Mouse (Mus musculus) intestine, postnatal 0 days (tissue): ENCODE data around the gene Ptk7. TPM values are rescaled to one million over a fixed set of nuclear protein-coding genes. Genes with fewer than 3 reads are reported as not detected.

Source experiments
- ATAC-seq: fragments of 200-750 bp; cut with Nextera tagmentation; 2 replicates; pipeline ENCODE4 v1.8.0; 2017; ENCODE audit warnings: mild to moderate bottlenecking, moderate TSS enrichment, moderate library complexity
- H3K27ac ChIP-seq: fragments of 300-500 bp; sonication (generic); 2 replicates; pipeline ENCODE4 v1.5.1; 2014; ENCODE audit warnings: mild to moderate bottlenecking, low read depth, low read length, moderate library complexity
- H3K27me3 ChIP-seq: fragments of 300-500 bp; sonication (generic); replicated peaks from 2 replicates; pipeline ENCODE4 v1.6.1; 2014; ENCODE audit warnings: low read length, mixed read lengths; ENCODE audit not compliant: control insufficient read depth, insufficient read depth
- H3K36me3 ChIP-seq: fragments of 300-500 bp; sonication (generic); 2 replicates; pipeline ENCODE4 v1.6.1; 2014; ENCODE audit warnings: mild to moderate bottlenecking, moderate library complexity; ENCODE audit not compliant: control insufficient read depth, insufficient read depth
- H3K4me1 ChIP-seq: fragments of 300-500 bp; sonication (generic); replicated peaks from 2 replicates; pipeline ENCODE4 v1.6.1; 2014; ENCODE audit warnings: antibody characterized with exemption, low read length, mixed read lengths; ENCODE audit not compliant: control insufficient read depth, insufficient read depth
- H3K4me2 ChIP-seq: fragments of 300-500 bp; sonication (generic); replicated peaks from 2 replicates; pipeline ENCODE4 v1.6.1; 2014; ENCODE audit warnings: low read depth, mild to moderate bottlenecking, moderate library complexity
- H3K4me3 ChIP-seq: fragments of 300-500 bp; sonication (generic); 2 replicates; pipeline ENCODE4 v1.5.1; 2014; ENCODE audit warnings: low read depth, low read length
- H3K9ac ChIP-seq: fragments of 300-500 bp; sonication (generic); 2 replicates; pipeline ENCODE4 v1.6.1; 2014; ENCODE audit warnings: mild to moderate bottlenecking, low read depth, low read length
- H3K9me3 ChIP-seq: fragments of 300-500 bp; sonication (generic); 2 replicates; pipeline ENCODE4 v1.6.1; 2016; ENCODE audit warnings: mixed run types; ENCODE audit not compliant: control insufficient read depth
- CTCF ChIP-seq: sonication (generic); IDR thresholded peaks from 2 replicates; pipeline ENCODE4 v1.5.1; 2016; ENCODE audit warnings: low read depth, mild to moderate bottlenecking, control low read depth, antibody characterized with exemption, moderate library complexity
- WGBS: fragments of 180-500 bp; shearing (Covaris S2); extraction: QIAGEN DNeasy Blood & Tissue Kit; methylation state at CpG from one replicate; pipeline ENCODE4 v1.1.7; 2014; 5-methylcytosine and 5-hydroxymethylcytosine counted together
- polyA plus RNA-seq: library from polyadenylated mRNA; unstranded; fragments of >200 nt; fragmentation: Nextera tagmentation; extraction: Ambion mirVana; gene quantifications from 2 replicates; pipeline ENCODE4 v1.2.1, GENCODE M21; 2015

Ptk7 gene
- polyA plus RNA-seq, 1 experiment from 2014 or later: 14.7 TPM

- TF ChIP-seq CTCF: no peak
- H3K4me2 ChIP-seq: no peak overlapping the region
- H3K27me3 ChIP-seq: no peaks in the 10 kb centered on the region
- H3K9ac ChIP-seq: no peak overlapping the region
- WGBS: 74% methylated on average over 5 of the region's 5 CpGs
- H3K4me3 ChIP-seq: no peak overlapping the region
- H3K36me3 ChIP-seq: no peaks in the 10 kb centered on the region
- no peak for ATAC-seq
- no peaks in the 10 kb centered on the region for H3K9me3 ChIP-seq
- H3K27ac ChIP-seq: no peak overlapping the region
- H3K4me1 ChIP-seq: peaks cover 3% of the 10 kb centered on the region; the same call in 1 of the 2 replicates
Observed at GRCm38 (mm10) chr17:46605126-46605525, 24.2 kb downstream of the Ptk7 start.

- no peak overlapping the region for H3K27ac ChIP-seq
- no peak for ATAC-seq
- no peaks in the 10 kb centered on the region for H3K27me3 ChIP-seq
- H3K4me3 ChIP-seq: no peak overlapping the region
- H3K9ac ChIP-seq: no peak overlapping the region
- no peaks in the 10 kb centered on the region for H3K9me3 ChIP-seq
- no peak overlapping the region for H3K4me2 ChIP-seq
- no peaks in the 10 kb centered on the region for H3K36me3 ChIP-seq
- WGBS: 88% methylated on average over 4 of the region's 4 CpGs
- TF ChIP-seq CTCF: 0 out of 2 replicates have a peak, but pooled peaks have one; percentile 12
- no peaks in the 10 kb centered on the region for H3K4me1 ChIP-seq
Observed at GRCm38 (mm10) chr17:46603229-46603628, 26.1 kb downstream of the Ptk7 start.

- no peak; the same call in 1 of the 2 replicates for ATAC-seq
- no peak for TF ChIP-seq CTCF
- 60% methylated on average over 9 of the region's 9 CpGs for WGBS
Observed at GRCm38 (mm10) chr17:46602212-46602611, 27.1 kb downstream of the Ptk7 start.

GRCm38 (mm10) chr17:46600569-46600968, 28.7 kb downstream of the Ptk7 start:
- H3K4me1 ChIP-seq: no peaks in the 10 kb centered on the region
- no peaks in the 10 kb centered on the region for H3K27me3 ChIP-seq
- H3K36me3 ChIP-seq: no peaks in the 10 kb centered on the region
- no peak overlapping the region for H3K27ac ChIP-seq
- no peak overlapping the region for H3K4me2 ChIP-seq
- no peak overlapping the region for H3K9ac ChIP-seq
- 90% methylated on average over 2 of the region's 2 CpGs for WGBS
- TF ChIP-seq CTCF: peak; percentile 59
- ATAC-seq: no peak
- no peak overlapping the region for H3K4me3 ChIP-seq
- H3K9me3 ChIP-seq: no peaks in the 10 kb centered on the region

More at GRCm38 (mm10) chr17:46602212-46602611, 27.1 kb downstream of the Ptk7 start:
- no peak overlapping the region for H3K4me3 ChIP-seq
- H3K9ac ChIP-seq: no peak overlapping the region
- no peaks in the 10 kb centered on the region for H3K9me3 ChIP-seq
- no peaks in the 10 kb centered on the region for H3K4me1 ChIP-seq
- H3K36me3 ChIP-seq: no peaks in the 10 kb centered on the region
- H3K27ac ChIP-seq: no peak overlapping the region
- no peak overlapping the region for H3K4me2 ChIP-seq
- H3K27me3 ChIP-seq: no peaks in the 10 kb centered on the region

GRCm38 (mm10) chr17:46598963-46599362, 30.3 kb downstream of the Ptk7 start:
- 80% methylated on average over 4 of the region's 4 CpGs for WGBS
- Histone ChIP-seq H3K4me1 (no peaks in the 10 kb centered on the region), H3K9me3 (no peaks in the 10 kb centered on the region), H3K4me3 (no peak overlapping the region), H3K9ac (no peak overlapping the region), H3K36me3 (no peaks in the 10 kb centered on the region; the same call in 1 of the 2 replicates), H3K4me2 (no peak overlapping the region), H3K27me3 (no peaks in the 10 kb centered on the region), H3K27ac (no peak overlapping the region)
- no peak for ATAC-seq
- no peak for TF ChIP-seq CTCF

- Histone ChIP-seq H3K9me3 (no peaks in the 10 kb centered on the region), H3K4me3 (no peak overlapping the region), H3K27ac (no peak overlapping the region), H3K4me1 (no peaks in the 10 kb centered on the region; the same call in 1 of the 2 replicates), H3K27me3 (no peaks in the 10 kb centered on the region), H3K36me3 (no peaks in the 10 kb centered on the region; the same call in 1 of the 2 replicates), H3K4me2 (no peak overlapping the region), H3K9ac (no peak overlapping the region)
- 66% methylated on average over 11 of the region's 11 CpGs for WGBS
- ATAC-seq: no peak
- no peak for TF ChIP-seq CTCF
Observed at GRCm38 (mm10) chr17:46597956-46598355, 31.3 kb downstream of the Ptk7 start.

GRCm38 (mm10) chr17:46595336-46595735, 34.0 kb downstream of the Ptk7 start:
- Histone ChIP-seq H3K4me2 (no peak overlapping the region), H3K4me3 (no peak overlapping the region), H3K9ac (no peak overlapping the region), H3K27ac (no peak overlapping the region), H3K4me1 (no peaks in the 10 kb centered on the region; the same call in 1 of the 2 replicates), H3K9me3 (no peaks in the 10 kb centered on the region), H3K27me3 (no peaks in the 10 kb centered on the region), H3K36me3 (no peaks in the 10 kb centered on the region; the same call in 1 of the 2 replicates)
- no peak for TF ChIP-seq CTCF
- no peak for ATAC-seq
- 74% methylated on average over 6 of the region's 6 CpGs for WGBS
